Mouse (Mus musculus) left cerebral cortex, adult 2 months (tissue): Measurements from ENCODE around the gene Gart. TPM values are rescaled to one million over a fixed set of nuclear protein-coding genes. Genes with fewer than 3 reads are reported as not detected.

Source experiments
- DNase-seq, 2 experiments: peaks; one replicate each; pipeline ENCODE4 v3.0.0; 2021 to 2022; ENCODE audit warnings: low spot score in 2 of 2, mixed read lengths in 1 of 2; ENCODE audit errors: extremely low spot score in 1 of 2
- H3K27ac ChIP-seq: fragments of 200-600 bp; 2 replicates; pipeline ENCODE4 v1.8.1; 2022
- H3K4me3 ChIP-seq: fragments of 200-600 bp; 2 replicates; pipeline ENCODE4 v1.8.1; 2022
- CTCF ChIP-seq: fragments of 200-600 bp; IDR thresholded peaks from 2 replicates; pipeline ENCODE4 v1.8.1; 2022; ENCODE audit warnings: antibody characterized with exemption, mild to moderate bottlenecking, moderate library complexity
- intact Hi-C: fragments of 180-260 bp; cut with DNase I; formaldehyde crosslinking; loops from one replicate; pipeline ENCODE4 v1.15.1; 2025
- total RNA-seq, 2 experiments: library from RNA; stranded (reverse); gene quantifications; 2 replicates each; pipeline ENCODE4 v1.2.3; 2021

The Gart gene
- total RNA-seq, 2 experiments from 2014 or later, result 48.4 to 52.8 TPM

GRCm38 (mm10) chr16:91628673-91629072 is 18.1 kb downstream of the Gart start:
- intact Hi-C loops, result no loop called here
- no peak for TF ChIP-seq CTCF

DNA sequence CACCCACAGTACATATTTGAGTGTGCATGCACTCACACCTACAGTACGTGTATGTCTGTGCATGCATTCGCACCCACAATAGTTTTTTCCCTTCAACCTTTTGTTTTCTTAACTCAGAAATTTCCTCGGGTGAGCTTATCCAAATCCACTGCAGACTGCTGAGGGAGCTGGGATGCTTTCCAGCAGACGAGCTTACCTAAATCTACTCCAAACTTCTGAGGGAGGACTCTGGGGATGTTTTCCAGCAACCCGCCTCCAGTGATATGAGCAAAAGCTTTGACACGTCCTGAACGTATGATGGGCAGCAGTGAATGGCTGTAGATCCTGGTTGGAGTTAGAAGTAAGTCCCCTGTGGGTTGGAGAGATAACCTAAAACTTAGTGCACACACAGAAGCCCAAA is 18.9 kb downstream of the Gart start:
- peak in 1 of 2 experiments; percentile 29 for DNase-seq
- no peak for TF ChIP-seq CTCF
- intact Hi-C loops, result no loop called here
- Histone ChIP-seq H3K4me3 (no peak overlapping the region), H3K27ac (no peak overlapping the region)

More at GRCm38 (mm10) chr16:91628673-91629072, 18.1 kb downstream of the Gart start:
- H3K27ac ChIP-seq, result no peak overlapping the region
- DNase-seq, result no peak
- H3K4me3 ChIP-seq, result no peak overlapping the region

GRCm38 (mm10) chr16:91623074-91623473 is 23.7 kb downstream of the Gart start:
- Histone ChIP-seq H3K4me3 (no peak overlapping the region), H3K27ac (no peak overlapping the region)
- no peak for TF ChIP-seq CTCF
- intact Hi-C loops, result no loop called here
- DNase-seq, result no peak

DNA sequence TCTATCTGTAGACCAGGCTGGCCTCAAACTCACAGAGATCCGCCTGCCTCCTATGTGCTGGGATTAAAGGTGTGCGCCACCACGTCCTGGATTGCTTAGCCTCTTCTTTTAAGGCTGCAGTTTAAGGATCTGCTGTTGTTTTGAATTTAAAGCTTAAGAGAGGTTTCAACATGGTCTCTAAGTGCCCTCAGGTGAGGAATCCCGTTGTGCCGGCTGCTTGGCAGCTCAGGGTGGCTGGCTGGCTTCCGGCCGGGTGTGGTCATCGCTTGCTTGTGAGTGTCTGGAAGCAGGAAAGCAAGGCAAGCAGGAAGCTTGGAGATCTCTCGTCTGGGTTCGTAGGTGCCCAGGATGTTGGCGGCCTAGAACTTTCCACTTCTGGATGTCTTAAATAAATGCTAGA is 25.8 kb downstream of the Gart start:
- intact Hi-C loops, result no loop called here
- no peak for TF ChIP-seq CTCF
- DNase-seq, result no peak
- Histone ChIP-seq H3K27ac (no peak overlapping the region), H3K4me3 (no peak overlapping the region)

DNA sequence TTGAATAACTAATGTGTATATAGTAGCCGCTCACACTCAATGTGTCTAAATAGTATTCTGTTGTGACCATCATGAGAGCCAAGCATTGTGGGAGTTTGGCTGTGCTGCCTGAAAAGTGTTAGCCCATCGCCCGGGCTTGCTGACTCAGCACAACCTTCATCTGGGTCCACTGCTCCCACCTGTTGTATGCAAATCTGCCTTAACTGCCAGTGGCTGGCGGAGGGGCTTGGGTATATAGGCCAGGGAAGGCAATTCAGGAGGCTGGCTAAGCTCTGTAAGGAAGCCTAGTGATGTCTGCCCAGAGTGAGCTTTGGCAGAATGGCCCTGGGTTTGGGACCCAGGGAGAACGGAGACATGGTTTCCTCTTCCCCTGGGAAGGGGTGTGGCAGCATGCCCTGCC is 26.6 kb downstream of the Gart start:
- DNase-seq, result no peak
- Histone ChIP-seq H3K27ac (no peak overlapping the region), H3K4me3 (no peak overlapping the region)
- no peak for TF ChIP-seq CTCF
- intact Hi-C loops, result no loop called here

GRCm38 (mm10) chr16:91618511-91619501 is 27.9 kb downstream of the Gart start, which contains the start of gene Dnajc28:
Dnajc28 (minus strand) TSS chr16:91619026.
- peak within 1 kb of the TSS; percentile 87 for H3K27ac ChIP-seq
- H3K4me3 ChIP-seq, result peak within 1 kb of the TSS; percentile 64
- DNase-seq, result peak; percentile 78 to 83
- TF ChIP-seq CTCF, result no peak
- intact Hi-C loops, result loop anchor here (2.0 kb wide), 1 partner anchor 22 kb away; the partner anchor contains the start of gene Tmem50b

DNA sequence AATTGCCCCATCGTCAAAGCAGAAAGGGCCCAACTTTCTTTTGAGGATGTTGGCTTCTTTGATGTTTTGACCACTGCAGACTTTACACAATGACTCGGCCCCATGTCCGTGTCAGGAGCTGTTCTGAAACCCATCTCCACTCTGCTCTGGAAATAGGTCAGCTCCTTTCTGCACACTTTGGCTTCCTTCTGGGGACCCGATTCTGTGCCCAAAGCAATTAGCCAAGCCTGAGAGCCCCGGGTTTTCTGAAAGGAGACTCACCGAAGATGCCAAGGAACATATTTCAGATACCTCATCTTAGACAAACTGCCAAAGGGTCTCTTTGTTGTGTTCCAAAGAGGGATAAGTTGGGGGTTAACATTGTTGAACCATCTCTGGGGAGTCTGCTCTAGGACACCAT is 32.2 kb downstream of the Gart start:
- no peak for TF ChIP-seq CTCF
- Histone ChIP-seq H3K4me3 (no peak overlapping the region), H3K27ac (no peak overlapping the region)
- no peak for DNase-seq
- intact Hi-C loops, result no loop called here

GRCm38 (mm10) chr16:91612525-91612924 is 34.2 kb downstream of the Gart start:
- H3K4me3 ChIP-seq, result no peak overlapping the region
- no peak for DNase-seq
- no peak overlapping the region for H3K27ac ChIP-seq
- TF ChIP-seq CTCF, result no peak
- intact Hi-C loops, result no loop called here

GRCm38 (mm10) chr16:91611248-91611647 is 35.5 kb downstream of the Gart start:
- no peak for TF ChIP-seq CTCF
- H3K4me3 ChIP-seq, result no peak overlapping the region
- intact Hi-C loops, result no loop called here
- no peak overlapping the region for H3K27ac ChIP-seq
- DNase-seq, result no peak

- no peak; the same call in 1 of the 2 replicates for TF ChIP-seq CTCF
Measured at GRCm38 (mm10) chr16:91609501-91610245, 37.1 kb downstream of the Gart start.

GRCm38 (mm10) chr16:91606958-91607357 is 39.8 kb downstream of the Gart start:
- no peak for DNase-seq
- Histone ChIP-seq H3K27ac (no peak overlapping the region), H3K4me3 (no peak overlapping the region)
- TF ChIP-seq CTCF, result no peak
- intact Hi-C loops, result no loop called here

More at GRCm38 (mm10) chr16:91609501-91610245, 37.1 kb downstream of the Gart start:
- intact Hi-C loops, result no loop called here
- Histone ChIP-seq H3K27ac (no peak overlapping the region), H3K4me3 (no peak overlapping the region)
- DNase-seq, result no peak

DNA sequence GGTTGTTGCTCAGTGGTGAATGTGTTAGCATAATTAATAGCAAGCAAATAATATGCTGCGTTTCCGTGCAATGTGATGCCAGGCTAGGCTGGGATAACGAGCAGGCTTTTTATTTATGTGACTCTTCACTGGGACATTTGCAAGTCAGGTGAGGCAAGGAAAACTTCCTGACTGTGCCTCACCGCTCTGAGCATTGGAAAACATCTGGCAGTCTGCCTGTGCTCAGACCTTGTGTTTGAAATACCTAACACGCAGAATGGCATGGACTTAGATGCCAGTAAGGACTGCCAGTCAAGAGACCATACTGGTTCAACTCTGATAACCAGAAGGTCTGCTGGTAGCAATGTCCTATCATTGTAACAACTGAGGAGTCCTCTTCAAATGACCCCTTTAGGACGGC is 41.6 kb downstream of the Gart start:
- intact Hi-C loops, result no loop called here
- Histone ChIP-seq H3K27ac (no peak overlapping the region), H3K4me3 (no peak overlapping the region)
- no peak for TF ChIP-seq CTCF
- DNase-seq, result no peak
